Mouse (Mus musculus) lung, postnatal 0 days (tissue): ENCODE data around the gene AI593442. TPM values are rescaled to one million over a fixed set of nuclear protein-coding genes. Genes with fewer than 3 reads are reported as not detected.

Experiments
- ATAC-seq: fragments of 200-750 bp; cut with Nextera tagmentation; 2 replicates; pipeline ENCODE4 v1.8.0; 2017; ENCODE audit warnings: moderate library complexity
- DNase-seq: peaks from one replicate; pipeline ENCODE4 v3.0.0-alpha.2; 2016; ENCODE audit warnings: low spot score
- H3K27ac ChIP-seq: fragments of 300-500 bp; sonication (generic); 2 replicates; pipeline ENCODE4 v1.5.1; 2014; ENCODE audit warnings: antibody characterized with exemption, mild to moderate bottlenecking, low read length, mixed read lengths
- H3K27me3 ChIP-seq: fragments of 300-500 bp; sonication (generic); replicated peaks from 2 replicates; pipeline ENCODE4 v1.6.1; 2014; ENCODE audit warnings: low read length, mixed read lengths; ENCODE audit not compliant: insufficient read depth
- H3K36me3 ChIP-seq: fragments of 300-500 bp; sonication (generic); 2 replicates; pipeline ENCODE4 v1.6.1; 2014; ENCODE audit warnings: low read length, mixed read lengths; ENCODE audit not compliant: insufficient read depth
- H3K4me1 ChIP-seq: fragments of 300-500 bp; sonication (generic); 2 replicates; pipeline ENCODE4 v1.6.1; 2014; ENCODE audit warnings: antibody characterized with exemption, low read depth, low read length, mixed read lengths; ENCODE audit not compliant: insufficient read depth
- H3K4me2 ChIP-seq: fragments of 300-500 bp; sonication (generic); replicated peaks from 2 replicates; pipeline ENCODE4 v1.6.1; 2014; ENCODE audit warnings: low read depth, mild to moderate bottlenecking, low read length, moderate library complexity, mixed read lengths
- H3K4me3 ChIP-seq: fragments of 300-500 bp; sonication (generic); 2 replicates; pipeline ENCODE4 v1.5.1; 2014; ENCODE audit warnings: low read depth, low read length
- H3K9ac ChIP-seq: fragments of 300-500 bp; sonication (generic); replicated peaks from 2 replicates; pipeline ENCODE4 v1.6.1; 2014; ENCODE audit warnings: low read depth, mild to moderate bottlenecking
- H3K9me3 ChIP-seq: fragments of 300-500 bp; sonication (generic); 2 replicates; pipeline ENCODE4 v1.6.1; 2016; ENCODE audit warnings: low read length, mixed read lengths
- CTCF ChIP-seq: IDR thresholded peaks from 2 replicates; pipeline ENCODE4 v1.5.1; 2016; ENCODE audit warnings: antibody characterized with exemption, mild to moderate bottlenecking
- EP300 ChIP-seq: IDR thresholded peaks from 2 replicates; pipeline ENCODE4 v1.6.1; 2016; ENCODE audit warnings: antibody characterized with exemption, mild to moderate bottlenecking, control low read depth
- WGBS: fragments of 180-500 bp; shearing (Covaris S2); extraction: QIAGEN DNeasy Blood & Tissue Kit; methylation state at CpG from one replicate; pipeline ENCODE4 v1.1.7; 2014; 5-methylcytosine and 5-hydroxymethylcytosine counted together
- polyA plus RNA-seq: library from polyadenylated mRNA; unstranded; fragments of >200 nt; fragmentation: Nextera tagmentation; extraction: Ambion mirVana; gene quantifications from 2 replicates; pipeline ENCODE4 v1.2.1, GENCODE M21; 2015

Gene AI593442
- polyA plus RNA-seq, 1 experiment from 2014 or later, result 2.5 TPM

DNA sequence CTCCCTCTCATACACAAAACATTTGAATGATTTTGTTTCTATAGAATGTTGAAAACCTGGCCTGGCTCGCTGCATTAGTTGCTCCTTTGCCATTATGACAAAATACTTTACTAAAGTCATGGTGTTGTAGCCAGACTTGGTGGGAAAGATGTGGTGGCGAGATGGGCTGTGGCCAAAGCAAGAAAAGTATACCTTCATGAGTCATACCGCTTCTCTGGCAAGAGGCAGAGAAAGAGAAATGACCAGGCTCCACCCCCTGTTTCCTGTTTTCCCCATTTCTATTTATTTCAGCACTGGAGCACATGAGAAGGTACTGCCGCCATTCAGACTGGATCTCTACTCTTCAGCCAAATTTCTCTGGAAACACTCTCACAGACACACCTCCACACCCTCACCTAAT lies 35.0 kb downstream of the AI593442 start:
- Histone ChIP-seq H3K4me3 (no peak overlapping the region), H3K4me1 (no peaks in the 10 kb centered on the region), H3K9me3 (no peaks in the 10 kb centered on the region), H3K27me3 (no peaks in the 10 kb centered on the region), H3K9ac (no peak overlapping the region), H3K4me2 (no peak overlapping the region), H3K27ac (no peak overlapping the region), H3K36me3 (no peaks in the 10 kb centered on the region)
- ATAC-seq, result no peak
- 32% methylated on average over 4 of the region's 4 CpGs for WGBS
- TF ChIP-seq CTCF (no peak), EP300 (no peak)
- DNase-seq, result peak; percentile 11

DNA sequence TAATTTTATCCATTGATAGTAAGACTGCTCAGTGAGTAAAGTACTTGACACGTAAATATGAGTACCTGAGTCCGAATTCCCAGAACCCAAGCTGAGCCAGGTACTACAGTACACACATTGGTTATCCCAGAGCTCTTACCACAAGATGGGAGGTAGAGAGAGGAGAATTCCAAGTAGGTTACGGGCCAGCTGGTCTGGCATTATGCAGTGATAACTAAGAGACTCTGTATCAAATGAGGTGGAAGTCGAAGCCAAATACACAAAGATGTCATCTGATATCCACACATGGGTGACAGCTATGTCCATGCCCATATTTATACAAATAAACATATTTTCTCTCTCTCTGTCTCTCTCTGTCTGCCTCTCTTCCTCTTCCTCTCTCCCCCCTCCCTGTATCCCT lies 35.4 kb downstream of the AI593442 start:
- Histone ChIP-seq H3K9me3 (no peaks in the 10 kb centered on the region), H3K4me3 (no peak overlapping the region), H3K27me3 (no peaks in the 10 kb centered on the region), H3K36me3 (no peaks in the 10 kb centered on the region), H3K4me2 (no peak overlapping the region), H3K9ac (no peak overlapping the region), H3K27ac (no peak overlapping the region), H3K4me1 (no peaks in the 10 kb centered on the region)
- TF ChIP-seq EP300 (no peak), CTCF (no peak)
- ATAC-seq (no peak), DNase-seq (no peak)
- WGBS, result 73% methylated on average over 4 of the region's 4 CpGs

DNA sequence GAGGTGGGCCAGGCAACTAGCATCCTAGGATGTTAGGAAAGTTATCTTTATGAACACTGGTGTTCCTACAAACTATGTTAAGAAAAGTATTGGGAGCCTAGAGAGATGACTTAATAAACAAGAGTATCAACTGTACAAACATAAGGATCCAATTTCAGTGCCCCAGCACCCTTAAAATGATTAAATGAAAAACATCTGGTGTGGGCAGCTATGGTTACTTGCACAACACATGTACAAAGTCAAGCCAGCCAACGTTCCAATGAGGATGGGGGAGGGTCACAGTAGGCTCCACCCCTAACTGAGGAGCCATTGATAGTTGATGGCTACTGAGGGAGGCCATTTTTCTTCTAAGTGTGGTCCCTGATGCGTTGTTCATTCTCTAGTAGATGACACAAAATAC lies 43.6 kb downstream of the AI593442 start:
- no peak overlapping the region for H3K27ac ChIP-seq
- H3K27me3 ChIP-seq, result no peaks in the 10 kb centered on the region
- WGBS, result 64% methylated on average over 2 of the region's 2 CpGs
- no peaks in the 10 kb centered on the region for H3K9me3 ChIP-seq
- no peak for TF ChIP-seq CTCF
- TF ChIP-seq EP300, result no peak
- H3K4me1 ChIP-seq, result no peaks in the 10 kb centered on the region
- DNase-seq, result no peak
- H3K4me2 ChIP-seq, result no peak overlapping the region
- no peaks in the 10 kb centered on the region for H3K36me3 ChIP-seq
- ATAC-seq, result no peak
- no peak overlapping the region for H3K9ac ChIP-seq
- no peak overlapping the region for H3K4me3 ChIP-seq

DNA sequence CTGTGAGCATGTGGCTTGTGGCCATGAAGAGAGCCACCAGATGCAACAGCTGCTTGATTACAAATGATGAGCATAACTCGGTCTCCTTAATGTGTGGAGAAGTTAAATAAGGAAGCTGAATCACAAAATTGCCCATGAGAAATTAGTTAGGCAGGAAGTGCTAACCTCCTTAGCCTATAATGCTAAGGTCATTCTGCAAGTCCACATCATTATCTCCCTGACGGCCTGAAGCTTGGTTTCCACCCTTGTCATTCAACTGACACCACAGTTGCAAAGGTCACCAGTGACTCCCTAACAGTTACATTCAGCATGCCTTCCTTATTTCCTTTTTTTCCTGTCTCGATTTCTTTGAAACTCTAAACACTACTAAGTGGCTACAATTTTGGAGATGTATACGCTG lies 55.7 kb downstream of the AI593442 start:
- WGBS, result 56% methylated on average over 4 of the region's 4 CpGs
- TF ChIP-seq CTCF, result no peak
- TF ChIP-seq EP300, result no peak
- DNase-seq (no peak), ATAC-seq (no peak)
- no peak overlapping the region for H3K27ac ChIP-seq
- no peaks in the 10 kb centered on the region for H3K27me3 ChIP-seq
- no peak overlapping the region for H3K4me2 ChIP-seq
- no peaks in the 10 kb centered on the region for H3K4me1 ChIP-seq
- no peak overlapping the region for H3K9ac ChIP-seq
- H3K4me3 ChIP-seq, result no peak overlapping the region
- no peaks in the 10 kb centered on the region for H3K36me3 ChIP-seq
- no peaks in the 10 kb centered on the region for H3K9me3 ChIP-seq
